Mouse (Mus musculus) erythroblast, embryonic 14.5 days (primary cell): ENCODE data around the gene Mmp2. TPM values are rescaled to one million over a fixed set of nuclear protein-coding genes. Genes with fewer than 3 reads are reported as not detected.
"Not testable (repeated sequence)": the region's sequence is repeated elsewhere in the genome, so short reads cannot be mapped to it uniquely, and the experiment has no call there.

ENCODE experiments used
- H3K27me3 ChIP-seq: 2 replicates; pipeline ENCODE4 v1.6.1; 2012; ENCODE audit warnings: inconsistent platforms; ENCODE audit not compliant: control insufficient read depth
- H3K36me3 ChIP-seq: 2 replicates; pipeline ENCODE4 v1.6.1; 2012; ENCODE audit warnings: mild to moderate bottlenecking, inconsistent platforms; ENCODE audit not compliant: control insufficient read depth
- H3K4me1 ChIP-seq: 2 replicates; pipeline ENCODE4 v1.6.1; 2012; ENCODE audit warnings: inconsistent platforms; ENCODE audit not compliant: control insufficient read depth
- H3K4me3 ChIP-seq: replicated peaks from 2 replicates; pipeline ENCODE3; 2012; ENCODE audit warnings: moderate library complexity, mild to moderate bottlenecking, inconsistent platforms
- H3K9me3 ChIP-seq: 2 replicates; pipeline ENCODE4 v1.6.1; 2012; ENCODE audit warnings: low read length, inconsistent platforms, mixed read lengths; ENCODE audit not compliant: control insufficient read depth
- GATA1 ChIP-seq: IDR thresholded peaks from 2 replicates; pipeline ENCODE4 v1.6.1; 2012; ENCODE audit warnings: low read length, inconsistent platforms, mixed read lengths
- TAL1 ChIP-seq: IDR thresholded peaks from 3 replicates; pipeline ENCODE4 v1.6.1; 2012; ENCODE audit warnings: low read length, inconsistent platforms, mixed read lengths
- polyA plus RNA-seq: library from polyadenylated mRNA; stranded (reverse); fragments of >175 nt; gene quantifications from 2 replicates; pipeline ENCODE4 v1.2.3, GENCODE M21; 2012

The Mmp2 gene
- polyA plus RNA-seq: 0.02 TPM in 1 of 2 replicates, not detected in the other

DNA sequence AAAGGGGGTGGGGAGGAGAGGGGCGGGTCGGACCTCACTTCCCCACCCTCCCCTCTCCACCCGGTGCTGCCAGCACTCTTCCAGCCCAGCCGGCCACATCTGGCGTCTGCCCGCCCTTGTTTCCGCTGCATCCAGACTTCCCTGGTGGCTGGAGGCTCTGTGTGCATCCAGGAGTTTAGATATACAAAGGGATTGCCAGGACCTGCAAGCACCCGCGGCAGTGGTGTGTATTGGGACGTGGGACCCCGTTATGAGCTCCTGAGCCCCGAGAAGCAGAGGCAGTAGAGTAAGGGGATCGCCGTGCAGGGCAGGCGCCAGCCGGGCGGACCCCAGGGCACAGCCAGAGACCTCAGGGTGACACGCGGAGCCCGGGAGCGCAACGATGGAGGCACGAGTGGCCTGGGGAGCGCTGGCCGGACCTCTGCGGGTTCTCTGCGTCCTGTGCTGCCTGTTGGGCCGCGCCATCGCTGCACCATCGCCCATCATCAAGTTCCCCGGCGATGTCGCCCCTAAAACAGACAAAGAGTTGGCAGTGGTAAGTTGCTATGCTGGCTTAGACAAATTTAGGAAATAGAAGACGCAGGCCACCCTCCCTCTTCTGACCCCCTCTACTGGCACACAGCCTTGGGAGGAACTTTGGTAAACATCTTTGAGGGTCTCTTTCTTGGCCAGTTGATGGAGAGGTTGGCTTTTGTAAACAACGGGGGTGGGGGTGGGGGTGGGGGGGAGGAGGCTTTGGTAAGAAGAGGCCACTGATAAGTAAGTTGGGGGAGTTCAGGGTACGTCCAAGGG, at the start of gene Mmp2:
Mmp2 (plus strand) TSS at position 49 of the 792 bp plus-strand sequence.
- Histone ChIP-seq H3K4me1 (no peaks in the 10 kb centered on the region), H3K36me3 (no peaks in the 10 kb centered on the region), H3K9me3 (no peaks in the 10 kb centered on the region), H3K27me3 (peaks cover 5% of the 10 kb centered on the region), H3K4me3 (no peak within 1 kb of the TSS)
- TF ChIP-seq TAL1 (no peak), GATA1 (no peak)

DNA sequence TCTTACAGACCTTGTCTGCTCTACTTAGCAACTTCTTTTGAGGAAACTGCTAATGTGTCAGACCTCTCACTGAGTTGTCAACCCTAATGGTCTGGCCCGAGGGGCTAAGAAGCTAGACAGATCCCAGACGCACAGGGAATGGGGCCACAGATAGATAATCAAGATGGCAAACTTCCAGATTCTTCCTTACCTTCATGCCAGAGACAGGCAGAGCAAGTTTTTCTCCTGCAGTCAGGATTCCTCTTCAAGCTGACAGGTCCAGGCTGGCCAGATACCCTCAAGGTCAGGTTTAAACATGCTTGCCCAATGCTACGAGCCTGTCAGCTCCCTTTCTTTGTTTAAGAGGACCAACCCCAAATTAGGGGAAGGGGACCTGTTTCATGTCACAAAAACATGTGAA, 46.1 kb upstream of the Mmp2 start:
- no peak for TF ChIP-seq TAL1
- TF ChIP-seq GATA1: no peak
- H3K36me3 ChIP-seq: no peaks in the 10 kb centered on the region
- no peak overlapping the region for H3K4me3 ChIP-seq
- no peaks in the 10 kb centered on the region for H3K27me3 ChIP-seq
- H3K9me3 ChIP-seq: no peaks in the 10 kb centered on the region
- H3K4me1 ChIP-seq: no peaks in the 10 kb centered on the region

DNA sequence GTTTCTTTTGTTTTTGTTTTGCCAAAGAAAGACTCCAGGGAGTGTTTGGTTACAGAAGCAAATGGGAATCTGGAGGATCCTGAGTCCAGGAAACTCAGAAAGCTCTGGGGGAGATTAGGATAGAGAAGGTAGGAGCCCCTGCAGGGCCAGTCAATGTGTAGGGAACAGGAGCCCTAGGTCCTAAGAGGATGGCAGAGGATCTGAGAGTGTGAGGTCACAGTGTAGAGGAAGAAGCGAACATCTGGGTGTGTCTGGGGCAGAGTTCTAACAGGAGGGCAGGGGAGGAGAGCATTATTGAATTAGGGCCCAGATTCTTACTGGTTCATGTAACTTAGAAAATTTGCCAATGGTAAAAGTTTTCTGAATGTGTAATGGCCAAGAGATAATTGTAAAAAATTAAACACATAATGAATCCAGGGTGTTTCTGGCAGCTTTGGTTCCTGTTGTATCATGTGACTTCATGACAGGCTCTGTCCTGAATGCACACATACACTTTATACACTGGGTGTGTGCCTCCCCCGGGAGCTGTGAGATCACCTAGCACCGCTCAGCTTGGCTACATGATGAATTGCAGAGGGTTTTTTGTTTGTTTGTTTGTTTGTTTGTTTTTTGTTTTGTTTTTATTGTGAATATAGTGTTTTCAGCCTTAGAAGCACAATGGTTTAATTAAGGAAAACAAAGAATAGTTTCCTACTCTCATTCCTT, 43.0 kb upstream of the Mmp2 start:
- no peaks in the 10 kb centered on the region for H3K27me3 ChIP-seq
- H3K36me3 ChIP-seq: no peaks in the 10 kb centered on the region
- TF ChIP-seq GATA1 (no peak), TAL1 (no peak)
- no peaks in the 10 kb centered on the region for H3K9me3 ChIP-seq
- H3K4me3 ChIP-seq: no peak overlapping the region
- H3K4me1 ChIP-seq: no peaks in the 10 kb centered on the region

DNA sequence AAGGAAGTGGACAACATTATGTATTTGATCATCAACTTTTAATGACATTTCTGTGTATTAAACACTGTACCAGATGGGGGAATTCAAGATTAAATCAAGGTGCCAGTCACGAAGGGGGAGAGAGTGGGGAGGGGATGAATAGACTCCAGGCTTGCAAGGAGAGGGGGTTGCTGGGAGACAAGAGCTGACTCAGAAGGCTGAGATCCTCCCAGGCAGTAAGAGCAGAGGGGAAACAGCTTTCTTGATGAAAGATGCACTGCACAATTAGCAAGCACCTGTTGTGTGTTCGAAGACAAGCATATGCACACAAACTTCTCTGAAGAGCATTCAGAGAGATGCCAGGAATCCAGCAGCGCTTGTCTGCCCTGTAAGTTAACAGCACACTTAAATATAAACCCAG, 36.3 kb upstream of the Mmp2 start:
- Histone ChIP-seq H3K4me3 (no peak overlapping the region), H3K27me3 (no peaks in the 10 kb centered on the region), H3K4me1 (no peaks in the 10 kb centered on the region), H3K9me3 (no peaks in the 10 kb centered on the region), H3K36me3 (no peaks in the 10 kb centered on the region)
- no peak for TF ChIP-seq GATA1
- TF ChIP-seq TAL1: no peak

DNA sequence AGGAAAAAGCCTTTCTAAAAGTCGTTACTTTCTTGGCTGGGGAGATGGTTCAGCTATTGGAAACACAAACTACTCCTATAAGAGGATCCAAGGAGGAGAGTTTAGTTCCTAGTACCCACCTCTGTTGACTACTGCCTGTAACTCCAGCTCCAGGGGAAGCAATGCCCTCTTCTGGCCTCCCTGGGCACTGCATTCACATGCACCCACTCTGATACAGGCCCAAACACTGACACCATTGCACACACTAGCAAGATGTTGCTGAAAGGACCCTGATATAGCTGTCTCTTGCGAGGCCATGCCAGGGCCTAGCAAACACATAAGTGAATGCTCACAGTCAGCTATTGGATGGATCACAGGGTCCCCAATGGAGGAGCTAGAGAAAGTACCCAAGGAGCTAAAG, 35.1 kb upstream of the Mmp2 start:
- H3K36me3 ChIP-seq, H3K27me3 ChIP-seq, H3K9me3 ChIP-seq, H3K4me3 ChIP-seq, H3K4me1 ChIP-seq: not testable (repeated sequence)

DNA sequence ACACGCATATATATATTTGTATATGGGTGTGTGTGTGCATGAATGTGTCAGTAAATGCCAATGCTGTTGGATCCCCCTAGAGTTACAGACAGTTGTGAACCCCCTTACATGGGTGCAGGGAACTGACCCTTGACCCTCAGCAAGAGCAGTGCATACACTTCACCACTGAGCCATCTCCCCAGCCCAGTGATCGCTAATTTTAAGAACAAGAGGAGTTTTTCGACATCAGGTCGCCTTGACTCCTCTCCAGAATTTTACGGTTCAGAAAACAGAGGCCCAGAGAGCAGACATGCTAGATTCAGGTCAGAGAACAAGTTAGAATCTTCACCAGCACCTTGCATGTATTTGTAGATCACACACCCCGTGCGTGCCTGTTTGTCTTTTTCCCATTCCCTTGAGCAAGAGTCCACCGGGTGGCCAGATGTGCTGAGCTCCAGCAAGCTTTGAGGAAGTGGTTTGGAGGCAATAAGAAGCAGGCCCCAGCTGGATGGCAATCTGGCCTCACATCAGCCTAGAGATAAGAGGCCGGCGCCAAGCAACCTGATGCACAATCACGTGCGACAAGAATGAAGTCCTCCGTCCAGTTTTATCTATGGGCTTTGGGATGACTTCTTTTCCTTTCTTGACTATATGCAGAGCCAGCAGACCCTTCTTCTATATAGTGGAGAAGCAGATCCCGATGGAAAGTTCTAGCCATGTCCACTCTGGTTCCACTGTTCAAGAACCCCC, 33.1 kb upstream of the Mmp2 start:
- H3K27me3 ChIP-seq: no peaks in the 10 kb centered on the region
- H3K4me3 ChIP-seq: no peak overlapping the region
- H3K9me3 ChIP-seq: no peaks in the 10 kb centered on the region
- no peaks in the 10 kb centered on the region for H3K36me3 ChIP-seq
- no peaks in the 10 kb centered on the region for H3K4me1 ChIP-seq
- TF ChIP-seq GATA1: no peak
- no peak for TF ChIP-seq TAL1

DNA sequence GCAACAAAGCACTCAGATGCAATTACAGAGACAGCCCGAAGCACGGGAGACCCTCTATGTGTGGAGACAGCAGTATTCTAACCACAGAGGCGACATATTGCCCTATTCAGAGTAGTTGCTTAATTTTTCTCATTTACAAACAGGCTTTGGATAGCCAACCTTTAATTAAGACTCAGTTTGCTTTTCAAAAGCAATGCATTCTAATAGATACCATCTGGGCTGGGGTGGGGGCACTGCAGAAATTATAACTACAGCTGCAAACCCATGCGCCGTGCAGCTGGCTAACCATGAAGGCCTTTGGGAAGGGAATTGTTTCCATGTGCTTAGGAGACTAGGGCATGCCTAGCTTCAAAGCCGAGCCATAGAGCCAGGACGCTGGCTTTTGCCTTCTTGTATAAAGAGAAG, 29.6 kb upstream of the Mmp2 start:
- no peaks in the 10 kb centered on the region for H3K27me3 ChIP-seq
- H3K4me3 ChIP-seq: no peak overlapping the region
- no peaks in the 10 kb centered on the region for H3K9me3 ChIP-seq
- H3K36me3 ChIP-seq: no peaks in the 10 kb centered on the region
- H3K4me1 ChIP-seq: no peaks in the 10 kb centered on the region
- TF ChIP-seq TAL1 (no peak), GATA1 (no peak)

DNA sequence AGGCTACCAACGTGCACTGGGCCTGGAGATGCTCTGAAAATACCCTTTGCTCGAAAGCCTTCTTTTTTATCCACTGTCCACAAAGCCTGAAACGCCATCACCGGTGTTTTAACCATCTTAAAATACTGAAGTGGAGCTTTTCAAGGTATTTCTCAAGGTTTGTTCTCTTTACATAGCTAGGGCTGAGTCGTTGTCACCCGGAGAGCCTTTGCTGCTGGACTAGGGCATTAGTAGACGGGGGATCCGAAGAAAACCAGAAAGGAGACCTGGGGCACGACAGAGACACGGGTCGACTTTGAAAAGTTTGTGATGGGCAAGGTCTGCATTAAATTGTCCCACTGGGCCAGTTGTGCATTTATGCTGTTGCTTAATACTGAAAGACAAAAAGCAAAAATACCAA, 27.7 kb upstream of the Mmp2 start:
- H3K36me3 ChIP-seq: no peaks in the 10 kb centered on the region

DNA sequence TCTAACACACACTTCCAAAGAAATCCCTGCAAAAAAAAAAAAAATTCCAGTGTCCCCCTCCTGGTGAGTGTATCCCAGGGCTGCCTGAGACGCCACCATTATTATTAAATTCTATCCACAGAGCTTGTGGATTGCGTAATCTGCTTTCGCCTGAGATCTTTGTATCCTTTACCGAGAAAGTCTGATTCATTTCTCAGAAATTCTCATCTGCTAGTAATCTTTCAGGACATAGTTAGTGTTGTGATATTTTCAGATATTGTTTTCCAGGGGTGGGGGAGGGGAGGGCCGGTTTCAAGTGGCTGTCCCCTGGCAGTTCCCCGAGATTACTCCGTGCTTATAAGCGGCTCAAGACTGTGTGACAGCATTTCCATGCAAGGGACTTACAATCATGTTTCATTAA, 25.9 kb upstream of the Mmp2 start:
- no peaks in the 10 kb centered on the region for H3K9me3 ChIP-seq
- no peaks in the 10 kb centered on the region for H3K36me3 ChIP-seq
- no peak overlapping the region for H3K4me3 ChIP-seq
- TF ChIP-seq GATA1: no peak
- TF ChIP-seq TAL1: no peak
- no peaks in the 10 kb centered on the region for H3K27me3 ChIP-seq
- no peaks in the 10 kb centered on the region for H3K4me1 ChIP-seq

More for the DNA sequence above, 27.7 kb upstream of the Mmp2 start:
- no peaks in the 10 kb centered on the region for H3K4me1 ChIP-seq
- TF ChIP-seq TAL1: no peak
- no peaks in the 10 kb centered on the region for H3K27me3 ChIP-seq
- no peak overlapping the region for H3K4me3 ChIP-seq
- no peaks in the 10 kb centered on the region for H3K9me3 ChIP-seq
